Mouse (Mus musculus) embryo, embryonic 9.5 days (tissue): ENCODE measurements at regions not wholly inside any gene's neighbourhood (a gene's known extent, or its start where the extent isn't known, plus 50 kb on each side); places are given as distances from the start of the nearest gene placed in this dataset.
A peak's percentile ranks its signal among the peaks of the same experiment; 100 is the strongest.

Source experiments
- DNase-seq: peaks from one replicate; pipeline ENCODE4 v3.0.0-alpha.2; 2017; ENCODE audit errors: extremely low spot score

GRCm38 (mm10) chr17:87202958-87203720 is 62.6 kb downstream of the Mcfd2 start:
- peak; percentile 23 for DNase-seq

- peak; percentile 37 for DNase-seq
These were observed 63.2 kb downstream of the Mcfd2 start for GRCm38 (mm10) chr17:87202490-87202889.

DNA sequence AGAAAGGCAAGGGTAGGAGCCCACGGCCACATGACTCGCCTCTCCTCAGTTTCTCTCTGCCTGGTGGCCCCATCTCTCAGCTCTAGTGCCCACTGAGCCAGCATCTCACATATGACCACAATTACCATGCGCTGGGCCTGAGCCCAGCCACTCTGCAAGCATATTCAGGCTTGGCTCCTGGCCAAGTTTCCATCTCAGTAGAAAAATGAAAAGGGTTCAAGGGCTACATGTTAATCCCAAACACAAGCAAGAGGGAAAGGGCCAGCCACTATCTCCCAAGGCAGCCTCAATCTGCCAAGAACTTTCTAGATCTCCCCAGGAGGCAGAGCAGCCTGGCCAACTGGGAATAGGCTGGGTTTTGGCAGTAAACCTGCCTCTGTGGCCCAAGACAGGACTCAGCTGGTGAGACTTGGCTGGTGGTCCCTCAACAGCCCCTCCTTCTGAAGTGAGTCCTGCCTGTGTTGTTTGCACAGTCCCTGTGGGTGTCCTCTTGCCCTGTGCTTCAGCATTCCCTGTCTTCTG is 65.0 kb downstream of the Mcfd2 start:
- DNase-seq: no peak

DNA sequence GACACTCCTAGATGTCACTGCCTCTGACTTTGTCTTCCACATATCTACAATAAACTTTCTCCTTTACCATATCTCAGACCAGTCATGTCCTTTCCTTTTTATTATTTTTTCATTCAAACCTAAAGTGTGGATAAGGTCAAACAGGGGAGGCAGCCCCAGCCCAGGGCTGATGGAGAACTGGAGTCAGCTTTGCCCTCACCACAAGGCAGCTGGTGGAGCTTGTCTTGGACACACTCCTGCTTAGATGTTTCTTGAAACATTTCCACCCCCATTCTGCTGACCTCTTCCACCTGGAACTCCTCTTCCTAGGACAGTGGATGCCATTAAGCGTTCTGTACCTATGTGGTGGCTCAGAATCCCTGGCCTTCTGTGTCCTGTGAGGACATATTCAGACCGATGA is 65.6 kb downstream of the Mcfd2 start:
- no peak for DNase-seq

DNA sequence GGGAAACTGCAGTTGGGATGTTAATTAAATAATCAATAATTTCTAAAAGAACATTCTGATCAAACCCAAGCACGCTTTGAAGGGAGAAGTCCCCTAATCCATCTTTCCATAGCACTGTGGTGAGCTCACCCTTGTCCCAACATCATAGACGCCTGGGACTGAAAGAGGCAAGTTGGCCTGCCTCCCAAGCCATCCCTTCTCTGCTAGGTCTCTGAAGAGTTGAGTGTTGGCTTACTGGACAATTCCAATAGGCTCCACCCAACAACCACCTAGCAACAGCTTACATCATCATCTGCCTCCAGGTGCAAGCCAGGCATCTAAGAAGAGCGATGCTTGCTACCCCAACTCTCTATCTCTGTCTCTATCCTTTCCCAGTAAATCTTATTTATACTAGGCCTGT is 66.6 kb downstream of the Mcfd2 start:
- DNase-seq: no peak

DNA sequence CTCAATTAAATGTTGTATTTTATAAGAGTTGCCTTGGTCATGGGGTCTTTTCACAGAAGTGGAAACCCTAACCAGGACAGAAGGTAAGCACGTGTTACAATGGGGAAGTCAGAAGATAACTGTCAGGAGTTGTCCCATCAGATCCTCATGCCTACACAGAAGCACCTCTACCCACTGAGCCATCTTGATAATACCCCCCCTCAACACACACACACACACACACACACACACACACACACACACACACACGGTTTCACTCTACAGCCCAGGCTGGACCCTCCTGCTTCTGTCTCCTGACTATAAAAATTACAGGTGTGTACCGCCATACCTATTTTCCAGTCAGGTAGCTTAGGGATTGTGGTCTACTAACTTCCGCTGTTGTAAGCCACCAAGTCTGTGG is 68.3 kb downstream of the Mcfd2 start:
- no peak for DNase-seq

DNA sequence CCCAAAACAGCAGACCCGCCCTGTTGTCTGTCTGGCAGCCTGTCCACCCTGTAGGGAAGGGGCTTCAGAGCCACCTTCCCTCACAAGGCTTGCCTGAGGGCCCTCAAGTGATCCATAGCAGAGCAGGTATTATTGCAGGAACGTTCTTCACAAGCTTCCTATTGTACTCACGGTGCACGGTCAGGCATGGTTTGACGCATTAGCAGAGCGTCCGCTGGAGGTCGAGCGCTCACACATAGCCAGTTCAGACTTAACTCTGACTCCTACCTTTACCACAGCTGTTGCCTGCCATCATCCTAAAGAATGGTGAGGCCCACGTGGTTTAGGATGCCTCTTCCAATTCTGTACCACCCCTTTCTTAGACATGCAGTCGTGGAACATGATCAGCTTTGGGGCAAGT is 71.1 kb downstream of the Mcfd2 start:
- no peak for DNase-seq

DNA sequence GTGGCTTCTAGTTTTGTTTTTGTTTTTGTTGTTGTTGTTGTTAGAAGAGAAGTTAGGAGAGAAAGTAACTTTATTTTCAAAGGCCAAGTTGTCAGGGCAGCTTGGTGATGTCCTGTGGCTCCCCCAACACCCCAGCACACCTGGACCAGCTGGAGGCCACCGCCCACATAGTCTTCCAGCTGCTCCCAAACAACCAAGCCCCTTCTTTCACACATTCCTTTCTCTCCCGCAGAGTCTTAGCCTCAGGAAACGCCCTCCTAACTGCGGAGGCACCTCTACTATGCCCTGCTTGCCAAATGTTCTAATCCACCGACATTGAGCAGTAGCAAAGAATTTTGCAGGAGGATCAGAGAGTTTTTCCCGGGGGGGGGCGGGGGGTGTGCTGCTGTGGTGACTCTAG is 72.3 kb downstream of the Mcfd2 start:
- DNase-seq: no peak

DNA sequence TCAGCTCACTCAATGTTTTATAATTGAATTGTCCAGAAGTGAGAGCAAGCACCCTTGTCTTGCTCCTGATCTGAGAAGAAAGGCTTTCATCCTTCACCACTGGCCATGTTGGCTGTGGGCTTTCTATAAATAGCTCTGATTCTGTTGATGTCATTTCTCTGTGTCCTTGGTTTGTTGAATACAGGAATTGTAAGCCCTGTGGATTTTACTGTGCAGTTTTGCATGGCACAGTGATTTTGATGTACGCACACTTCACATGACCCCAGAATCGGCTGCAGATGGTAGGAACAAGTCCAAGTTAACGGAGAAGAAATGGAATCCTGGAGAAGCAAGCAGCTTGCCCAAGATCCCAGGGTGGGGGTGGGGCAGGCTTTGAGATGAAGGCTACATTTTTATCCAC is 76.1 kb downstream of the Mcfd2 start:
- DNase-seq: no peak
